Mouse (Mus musculus) liver, adult 2 months (tissue): ENCODE measurements around the gene Fam20b.

Source experiments
- CTCF ChIP-seq: fragments of 200-500 bp; IDR thresholded peaks from 2 replicates; pipeline ENCODE4 v1.5.1; 2011; ENCODE audit warnings: low read depth, low read length, control low read depth
- POLR2A ChIP-seq: fragments of 200-500 bp; IDR thresholded peaks from 2 replicates; pipeline ENCODE4 v1.6.1; 2011; ENCODE audit warnings: low read length, control low read depth; ENCODE audit not compliant: insufficient read depth; ENCODE audit errors: extremely low read depth

- TF ChIP-seq CTCF (no peak), POLR2A (no peak)
Measured at GRCm38 (mm10) chr1:156754608-156755413, 35.9 kb upstream of the Fam20b start.
